Mouse (Mus musculus) thymus, adult 2 months (tissue): ENCODE data around the gene Cd72. TPM values are rescaled to one million over a fixed set of nuclear protein-coding genes. Genes with fewer than 3 reads are reported as not detected.

Experiments used
- DNase-seq: peaks from one replicate; pipeline ENCODE4 v3.0.0; 2021
- H3K27ac ChIP-seq: fragments of 200-500 bp; 2 replicates; pipeline ENCODE4 v1.5.1; 2012; ENCODE audit warnings: low read length, control low read depth; ENCODE audit not compliant: control insufficient read depth, insufficient read depth
- H3K27me3 ChIP-seq: fragments of 200-500 bp; 2 replicates; pipeline ENCODE4 v1.6.1; 2012; ENCODE audit warnings: mild to moderate bottlenecking, low read length, moderate library complexity, mixed read lengths; ENCODE audit not compliant: control insufficient read depth, insufficient read depth
- H3K36me3 ChIP-seq: fragments of 200-500 bp; 2 replicates; pipeline ENCODE4 v1.6.1; 2012; ENCODE audit warnings: mild to moderate bottlenecking, low read length, moderate library complexity; ENCODE audit not compliant: control insufficient read depth, insufficient read depth
- H3K4me1 ChIP-seq: fragments of 200-500 bp; replicated peaks from 2 replicates; pipeline ENCODE4 v1.6.1; 2012; ENCODE audit warnings: low read length; ENCODE audit not compliant: control insufficient read depth, insufficient read depth
- H3K4me3 ChIP-seq: fragments of 200-500 bp; 2 replicates; pipeline ENCODE4 v1.5.1; 2012; ENCODE audit warnings: mild to moderate bottlenecking, low read length, control low read depth, moderate library complexity; ENCODE audit not compliant: control insufficient read depth, insufficient read depth
- CTCF ChIP-seq: fragments of 200-500 bp; IDR thresholded peaks from 2 replicates; pipeline ENCODE4 v1.5.1; 2012; ENCODE audit warnings: mild to moderate bottlenecking, control low read depth, low read length, moderate library complexity, borderline replicate concordance; ENCODE audit not compliant: control insufficient read depth, poor library complexity, insufficient read depth; ENCODE audit errors: extremely low read depth
- POLR2A ChIP-seq: fragments of 200-500 bp; IDR thresholded peaks from 2 replicates; pipeline ENCODE4 v1.6.1; 2012; ENCODE audit warnings: mild to moderate bottlenecking, low read length, control low read depth, moderate library complexity; ENCODE audit not compliant: control insufficient read depth, poor library complexity, insufficient read depth; ENCODE audit errors: extremely low read depth
- WGBS: fragments of 180-500 bp; shearing (Covaris S2); methylation state at CpG from one replicate; pipeline ENCODE4 v1.1.7; 2018; 5-methylcytosine and 5-hydroxymethylcytosine counted together
- polyA plus RNA-seq: library from polyadenylated mRNA; depleted of rRNA; stranded (reverse); fragments of >200 nt; gene quantifications from 2 replicates; pipeline ENCODE4 v1.2.3, GENCODE M21; 2012

Gene Cd72
- polyA plus RNA-seq, 1 experiment = 10.8 TPM

DNA sequence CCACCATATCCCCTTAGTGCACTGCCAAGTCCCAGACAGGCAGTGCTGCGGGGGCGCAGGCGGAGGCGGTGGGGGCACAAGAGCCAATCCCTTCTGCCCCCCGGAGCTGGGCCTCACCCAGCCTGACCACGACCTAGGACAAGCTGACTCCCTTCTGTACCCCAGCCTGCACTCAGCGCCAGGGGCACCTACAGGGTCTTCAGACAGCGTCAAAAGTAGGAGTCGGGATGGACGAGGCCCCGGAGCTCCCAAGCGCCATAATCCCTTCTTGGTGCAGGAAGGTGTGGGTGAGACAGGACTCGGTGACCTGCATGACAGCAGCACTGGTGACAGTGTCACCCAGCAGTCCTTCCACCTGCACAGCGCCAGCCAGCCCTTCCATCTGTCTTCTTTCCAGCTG lies 39.7 kb downstream of the Cd72 start:
- no peak overlapping the region for H3K4me3 ChIP-seq
- WGBS = 93% methylated on average over 14 of the region's 14 CpGs
- H3K4me1 ChIP-seq = no peaks in the 10 kb centered on the region
- no peak overlapping the region for H3K27ac ChIP-seq
- no peaks in the 10 kb centered on the region for H3K27me3 ChIP-seq
- DNase-seq = no peak
- no peaks in the 10 kb centered on the region for H3K36me3 ChIP-seq
- no peak for TF ChIP-seq POLR2A
- TF ChIP-seq CTCF = no peak

DNA sequence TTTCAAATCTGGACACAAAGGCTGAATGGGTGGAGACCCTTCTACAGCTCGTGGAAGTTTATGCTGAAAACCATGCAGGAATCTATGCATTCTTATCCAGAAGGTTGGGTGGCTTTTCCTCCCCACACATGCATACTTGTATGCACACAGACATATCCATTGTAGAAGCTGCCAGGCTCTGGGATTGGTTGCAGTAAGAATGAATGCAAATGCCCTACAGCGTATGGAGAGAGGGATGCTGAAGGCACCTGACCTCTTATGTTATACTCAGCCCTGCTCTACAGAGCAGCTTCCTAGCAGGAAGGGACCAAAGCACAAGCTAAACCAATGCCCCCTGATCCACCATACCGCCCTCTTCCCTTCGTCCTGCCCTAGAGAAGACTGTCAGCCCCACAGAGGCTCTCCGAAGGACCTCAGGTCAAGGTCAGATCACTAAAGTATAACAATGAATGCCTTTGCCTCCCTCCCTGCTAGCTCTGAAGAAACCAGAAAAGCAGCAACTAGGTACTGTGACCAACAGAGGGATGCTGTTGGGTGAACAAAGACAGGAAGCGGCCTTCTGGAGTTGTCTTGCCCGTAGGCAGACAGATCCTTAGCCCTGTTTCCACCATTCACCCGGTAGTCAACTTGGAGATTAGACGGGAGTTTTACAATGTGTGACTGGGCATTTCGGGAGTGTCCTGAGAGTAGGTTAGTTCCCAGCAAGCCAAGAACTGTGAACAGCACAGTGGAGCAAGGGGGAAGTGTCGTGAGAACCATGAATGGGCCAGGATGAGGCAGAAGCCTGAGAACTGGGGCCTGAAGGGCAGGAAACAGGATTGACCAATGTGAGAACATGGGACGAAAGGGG lies 47.1 kb downstream of the Cd72 start:
- no peak for DNase-seq
- no peaks in the 10 kb centered on the region; the same call in 1 of the 2 replicates for H3K27me3 ChIP-seq
- H3K36me3 ChIP-seq = no peaks in the 10 kb centered on the region
- no peak overlapping the region for H3K4me3 ChIP-seq
- TF ChIP-seq CTCF (no peak), POLR2A (no peak)
- H3K27ac ChIP-seq = no peak overlapping the region
- 93% methylated on average over 12 of the region's 12 CpGs for WGBS
- no peaks in the 10 kb centered on the region for H3K4me1 ChIP-seq

DNA sequence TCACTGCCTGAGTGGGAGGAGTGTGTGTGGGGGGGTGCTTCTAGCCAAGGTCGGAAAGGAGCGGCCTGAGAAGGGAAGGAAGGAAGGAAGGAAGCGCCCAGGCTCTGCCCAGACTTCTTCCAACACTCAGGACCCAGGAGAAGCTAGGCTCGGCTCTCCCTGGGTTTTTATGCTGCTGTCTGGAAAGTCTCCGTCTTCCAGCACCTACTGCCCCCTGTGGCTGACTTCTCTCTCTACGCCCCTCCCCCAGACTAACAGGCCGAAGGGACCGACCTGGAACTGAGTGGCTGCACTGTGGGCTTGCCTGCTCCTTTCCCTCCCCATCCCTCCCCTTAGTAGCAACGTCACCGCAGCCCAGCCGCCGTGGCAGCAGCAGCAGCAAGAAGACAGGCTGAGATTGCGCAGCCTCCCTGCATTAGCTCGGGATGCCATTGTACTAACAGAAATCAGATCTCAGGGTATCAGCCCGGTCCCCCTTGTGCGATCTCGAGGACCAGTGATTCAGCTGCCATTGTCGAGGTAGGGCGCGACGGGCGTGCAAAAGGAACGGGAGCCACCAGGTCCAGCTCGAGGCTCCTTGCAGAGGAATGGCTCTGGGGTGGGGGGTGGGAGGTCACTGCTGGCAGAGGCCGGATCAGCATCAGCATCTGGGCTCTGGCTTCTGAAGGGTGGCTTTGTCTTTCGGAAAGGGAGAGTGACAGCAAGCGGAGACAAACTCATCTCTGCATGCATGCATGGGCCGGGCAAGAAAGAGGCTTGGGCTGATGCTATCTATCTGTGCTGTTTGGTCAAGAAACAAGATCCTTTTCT lies 48.1 kb downstream of the Cd72 start:
- no peak overlapping the region for H3K4me3 ChIP-seq
- TF ChIP-seq CTCF (no peak), POLR2A (no peak)
- H3K27ac ChIP-seq = no peak overlapping the region
- DNase-seq = no peak
- H3K36me3 ChIP-seq = no peaks in the 10 kb centered on the region
- no peaks in the 10 kb centered on the region for H3K4me1 ChIP-seq
- H3K27me3 ChIP-seq = no peaks in the 10 kb centered on the region; the same call in 1 of the 2 replicates
- 15% methylated on average over 28 of the region's 28 CpGs for WGBS

DNA sequence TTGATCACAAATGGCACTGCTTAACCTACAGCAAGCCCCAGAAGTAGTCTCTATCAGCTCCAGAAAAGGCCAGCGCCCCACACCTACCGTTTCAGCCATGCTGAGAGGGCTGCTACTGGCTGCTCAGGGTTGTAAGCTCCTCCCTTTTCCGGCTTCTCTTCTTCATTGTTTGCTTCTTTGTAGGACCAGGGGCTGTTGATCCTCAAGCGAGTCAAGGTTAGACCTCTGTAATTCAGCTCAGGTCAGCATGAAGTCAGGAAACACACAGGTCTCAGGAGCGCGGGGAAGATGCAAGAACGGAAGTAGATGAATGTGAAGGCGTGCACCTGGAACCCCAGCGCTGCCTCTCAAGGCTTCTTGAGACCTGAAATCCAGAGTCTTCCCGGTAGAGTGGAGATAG lies 49.7 kb downstream of the Cd72 start:
- WGBS = 94% methylated on average over 10 of the region's 10 CpGs
- Histone ChIP-seq H3K4me1 (no peaks in the 10 kb centered on the region), H3K36me3 (no peaks in the 10 kb centered on the region), H3K27ac (no peak overlapping the region), H3K4me3 (no peak overlapping the region), H3K27me3 (no peaks in the 10 kb centered on the region; the same call in 1 of the 2 replicates)
- DNase-seq = no peak
- TF ChIP-seq POLR2A (no peak), CTCF (no peak)

DNA sequence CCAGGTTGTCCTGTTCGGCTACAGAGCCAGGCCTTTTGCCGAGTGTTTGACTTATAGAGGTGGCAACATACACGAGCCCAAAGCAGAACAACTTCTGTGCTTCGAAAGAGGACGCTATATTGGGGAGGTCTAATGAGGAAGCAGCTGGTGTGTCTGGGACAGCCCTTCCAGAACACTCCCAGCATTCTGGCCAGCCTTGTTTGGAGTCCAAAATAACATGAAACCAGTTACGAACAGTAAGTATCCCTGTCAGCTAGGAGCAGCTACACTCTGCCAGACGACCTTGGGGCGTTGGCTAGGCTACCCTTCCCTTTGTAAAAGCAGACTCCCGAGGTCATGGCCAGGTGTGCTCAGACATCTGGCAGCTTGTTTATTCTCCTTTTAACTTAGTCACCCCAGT lies 52.2 kb downstream of the Cd72 start:
- Histone ChIP-seq H3K4me1 (no peaks in the 10 kb centered on the region), H3K27ac (no peak overlapping the region), H3K27me3 (no peaks in the 10 kb centered on the region; the same call in 1 of the 2 replicates), H3K4me3 (no peak overlapping the region), H3K36me3 (no peaks in the 10 kb centered on the region)
- TF ChIP-seq POLR2A (no peak), CTCF (no peak)
- DNase-seq = no peak
- WGBS = 55% methylated on average over 9 of the region's 9 CpGs

DNA sequence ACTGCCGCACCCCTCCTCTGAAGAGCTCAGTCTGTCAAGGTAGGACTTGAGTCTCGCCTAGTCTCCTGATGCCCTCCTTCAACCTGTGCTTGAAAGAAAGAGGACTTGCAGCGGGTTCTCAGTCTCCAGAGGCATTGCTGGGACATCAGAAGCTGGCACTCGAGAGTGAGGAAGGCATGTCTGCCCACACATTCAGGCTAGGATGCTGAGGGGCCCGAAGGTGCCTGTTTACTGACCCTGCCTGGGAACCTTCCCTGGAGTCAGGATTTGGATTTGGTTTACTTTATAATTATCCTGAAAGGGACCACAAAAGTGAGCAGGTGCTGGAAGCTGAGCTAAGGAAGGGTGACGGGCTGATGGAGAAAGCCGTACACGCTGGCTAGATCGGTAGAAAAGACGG lies 52.9 kb downstream of the Cd72 start:
- no peak for DNase-seq
- H3K27ac ChIP-seq = no peak overlapping the region
- TF ChIP-seq POLR2A (no peak), CTCF (no peak)
- H3K4me1 ChIP-seq = no peaks in the 10 kb centered on the region
- no peaks in the 10 kb centered on the region for H3K36me3 ChIP-seq
- no peaks in the 10 kb centered on the region; the same call in 1 of the 2 replicates for H3K27me3 ChIP-seq
- 90% methylated on average over 10 of the region's 10 CpGs for WGBS
- H3K4me3 ChIP-seq = no peak overlapping the region
